In the genomic region with DNA sequence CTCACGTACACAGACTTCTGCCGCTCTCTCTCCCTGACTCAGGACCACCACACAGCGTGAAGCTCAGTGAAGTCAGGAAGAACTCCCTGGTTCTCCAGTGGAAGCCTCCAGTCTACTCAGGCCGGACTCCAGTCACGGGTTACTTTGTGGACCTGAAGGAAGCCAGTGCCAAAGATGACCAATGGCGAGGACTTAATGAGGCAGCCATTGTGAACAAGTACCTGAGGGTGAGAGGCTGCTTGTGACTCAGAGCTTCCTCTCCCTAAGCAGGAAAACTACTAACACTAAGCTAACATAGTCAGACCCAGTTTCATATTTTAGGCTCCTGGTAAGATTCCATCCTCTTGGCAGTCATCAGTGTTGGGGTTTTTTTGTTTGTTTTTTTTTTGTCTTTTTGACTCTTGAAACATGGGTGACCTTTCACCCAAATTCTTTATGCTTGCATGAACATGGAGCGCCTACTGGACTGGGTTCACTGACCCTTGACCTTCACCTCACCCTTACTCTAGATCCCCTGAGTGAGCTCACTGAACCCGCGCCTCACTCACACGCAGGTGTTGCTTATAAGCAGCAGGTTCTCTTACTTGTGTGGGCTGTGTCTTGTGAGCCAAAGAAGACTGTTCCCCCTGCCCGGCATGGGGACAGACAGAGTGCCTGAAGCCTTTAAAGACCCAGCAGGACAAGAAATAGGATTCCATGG, we compare ENCODE assay signal across 10 mouse cellular contexts.
DNase-seq lines count a peak whose midpoint lies in the region; ATAC-seq lines count a peak whose summit lies in the region.
"Had no signal": no experiment of that assay in that cellular context is flagged by ENCODE, and none has a peak within 500 bp of the region (broad histone marks: within the 10 kb centered on the region; RNA-seq: fewer than 3 reads in every experiment).

No protein-coding gene starts in this region.

- H3K4me3 ChIP-seq in heart, embryonic 13.5 days = no peak overlapping the region
- H3K4me3 ChIP-seq in liver, embryonic 12.5 days = no peak overlapping the region

- H3K36me3 ChIP-seq in heart, embryonic 13.5 days = peaks cover 90% of the 10 kb centered on the region
- no peaks in the 10 kb centered on the region for H3K36me3 ChIP-seq in liver, embryonic 12.5 days

- H3K27me3 ChIP-seq in heart, embryonic 13.5 days (replicated peaks) = no peaks in the 10 kb centered on the region
- no peaks in the 10 kb centered on the region for H3K27me3 ChIP-seq in liver, embryonic 12.5 days (replicated peaks)

- peaks cover 19% of the 10 kb centered on the region for H3K4me1 ChIP-seq in heart, embryonic 13.5 days
- peaks cover 30% of the 10 kb centered on the region for H3K4me1 ChIP-seq in liver, embryonic 12.5 days

- no peak overlapping the region for H3K4me2 ChIP-seq in heart, embryonic 13.5 days
- no peak overlapping the region for H3K4me2 ChIP-seq in liver, embryonic 12.5 days

- WGBS in heart, embryonic 13.5 days = 85% methylated on average over 11 of the region's 11 CpGs
- WGBS in liver, embryonic 12.5 days (ENCODE audit: insufficient replicate concordance) = 76% methylated on average over 11 of the region's 11 CpGs

- peak overlapping the region; percentile 34 for H3K27ac ChIP-seq in heart, embryonic 13.5 days (replicated peaks)
- peak overlapping the region; percentile 66 for H3K27ac ChIP-seq in liver, embryonic 12.5 days

- H3K9me3 ChIP-seq in heart, embryonic 13.5 days = no peaks in the 10 kb centered on the region
- H3K9me3 ChIP-seq in liver, embryonic 12.5 days (replicated peaks) = no peaks in the 10 kb centered on the region

- no peak for ATAC-seq in heart, embryonic 13.5 days (ENCODE audit: extremely low read depth, insufficient number of reproducible peaks, low FRiP score, low TSS enrichment)
- ATAC-seq in liver, embryonic 12.5 days = peak; percentile 9; the same call in 1 of the 2 replicates
- ATAC-seq in erythroid progenitor cell, adult 5-6 weeks (replicated peaks; ENCODE audit: low FRiP score, poor library complexity, severe bottlenecking) = no peak
- ATAC-seq: hindbrain, embryonic 16.5 days had no signal

- DNase-seq in heart, adult 9 months (ENCODE audit: low spot score in 2 of 2) = no peak
- peak; percentile 58 for DNase-seq in NIH3T3 (ENCODE audit: low read depth)
- peak; percentile 80 for DNase-seq in lung, postnatal 36 days
- DNase-seq in ovary, postnatal 10 days (ENCODE audit: low spot score) = no peak
- DNase-seq in layer of hippocampus, adult 11-12 months (ENCODE audit: low spot score) = no peak
- DNase-seq: cerebellum, adult 2 months had no signal

- H3K9ac ChIP-seq in heart, embryonic 13.5 days = no peak overlapping the region; the same call in 1 of the 2 replicates
- no peak overlapping the region for H3K9ac ChIP-seq in liver, embryonic 12.5 days

Comparison
In these comparisons a context has a peak if more than half of its experiments do, and no peak if none do; other contexts are left out.
1. DNase-seq: peak in NIH3T3 (single experiment) and lung, postnatal 36 days (single experiment); none in heart, adult 9 months (0 of 2), ovary, postnatal 10 days (single experiment) and layer of hippocampus, adult 11-12 months (single experiment).